Mouse (Mus musculus) liver, embryonic 16.5 days (tissue): Measurements from ENCODE around the gene Gba. TPM values are rescaled to one million over a fixed set of nuclear protein-coding genes. Genes with fewer than 3 reads are reported as not detected.

ENCODE experiments used
- ATAC-seq: fragments of 200-750 bp; cut with Nextera tagmentation; 2 replicates; pipeline ENCODE4 v1.8.0; 2017; ENCODE audit warnings: low read depth, mild to moderate bottlenecking, moderate number of reproducible peaks, moderate library complexity
- H3K27ac ChIP-seq: fragments of 300-500 bp; sonication (generic); 2 replicates; pipeline ENCODE4 v1.5.1; 2014; ENCODE audit warnings: mild to moderate bottlenecking, low read length
- H3K27me3 ChIP-seq: fragments of 300-500 bp; sonication (generic); 2 replicates; pipeline ENCODE4 v1.6.1; 2014; ENCODE audit warnings: low read depth, low read length, mixed read lengths; ENCODE audit not compliant: control insufficient read depth, insufficient read depth
- H3K36me3 ChIP-seq: fragments of 300-500 bp; sonication (generic); 2 replicates; pipeline ENCODE4 v1.6.1; 2014; ENCODE audit warnings: mild to moderate bottlenecking; ENCODE audit not compliant: control insufficient read depth, insufficient read depth
- H3K4me1 ChIP-seq: fragments of 300-500 bp; sonication (generic); 2 replicates; pipeline ENCODE4 v1.6.1; 2014; ENCODE audit warnings: low read depth, low read length, mixed read lengths; ENCODE audit not compliant: control insufficient read depth
- H3K4me2 ChIP-seq: fragments of 300-500 bp; sonication (generic); 2 replicates; pipeline ENCODE4 v1.6.1; 2014; ENCODE audit warnings: low read depth, low read length, mixed read lengths
- H3K4me3 ChIP-seq: fragments of 300-500 bp; sonication (generic); 2 replicates; pipeline ENCODE4 v1.5.1; 2014; ENCODE audit warnings: low read depth, mild to moderate bottlenecking, low read length
- H3K9ac ChIP-seq: fragments of 300-500 bp; sonication (generic); 2 replicates; pipeline ENCODE4 v1.6.1; 2014; ENCODE audit warnings: low read depth, low read length
- H3K9me3 ChIP-seq: fragments of 300-500 bp; sonication (generic); replicated peaks from 2 replicates; pipeline ENCODE4 v1.6.1; 2016; ENCODE audit warnings: low read length; ENCODE audit not compliant: control insufficient read depth
- WGBS: fragments of 180-500 bp; shearing (Covaris S2); extraction: QIAGEN DNeasy Blood & Tissue Kit; methylation state at CpG from one replicate; pipeline ENCODE4 v1.1.7; 2014; ENCODE audit not compliant: insufficient replicate concordance; 5-methylcytosine and 5-hydroxymethylcytosine counted together
- polyA plus RNA-seq: library from polyadenylated mRNA; unstranded; fragments of >200 nt; fragmentation: Nextera tagmentation; extraction: Ambion mirVana; gene quantifications from 2 replicates; pipeline ENCODE4 v1.2.1, GENCODE M21; 2015

Gene Gba
- polyA plus RNA-seq, 1 experiment from 2014 or later = 27.5 TPM

DNA sequence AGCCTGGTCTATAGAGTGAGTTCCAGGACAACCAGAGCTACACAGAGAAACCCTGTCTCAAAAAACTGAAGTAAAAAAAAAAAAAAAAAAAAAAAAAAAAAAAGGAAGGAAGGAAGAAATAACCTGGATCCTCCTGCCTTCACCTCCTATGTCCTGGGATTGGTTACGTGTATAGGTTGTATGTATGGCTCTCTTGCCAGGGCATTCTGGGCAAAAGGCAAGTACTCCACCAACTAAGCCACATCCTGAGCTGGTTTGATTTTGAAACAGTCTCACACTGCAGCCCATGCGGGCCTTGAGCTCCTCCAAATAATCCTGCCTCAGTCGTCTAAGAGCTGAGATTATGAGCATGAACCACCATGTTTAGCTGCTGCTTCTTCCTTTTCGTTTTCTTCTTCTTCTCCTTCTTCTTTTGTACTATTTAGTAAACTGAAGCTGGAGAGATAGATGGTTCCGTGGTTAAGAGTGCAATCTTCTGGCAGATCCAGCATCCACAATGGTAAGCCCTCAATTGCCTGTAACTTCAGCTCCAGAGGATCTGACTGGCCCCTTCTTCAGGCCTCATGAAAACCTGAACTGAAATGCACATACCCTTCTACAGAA is 39.0 kb upstream of the Gba start:
- H3K9ac ChIP-seq = peak overlapping the region; percentile 58; the same call in 1 of the 2 replicates
- no peak overlapping the region for H3K27ac ChIP-seq
- peak overlapping the region; percentile 86 for H3K4me3 ChIP-seq
- no peak for ATAC-seq
- 55% methylated on average over 5 of the region's 5 CpGs for WGBS
- H3K4me2 ChIP-seq = peak overlapping the region; percentile 86
- H3K36me3 ChIP-seq = peaks cover 10% of the 10 kb centered on the region; the same call in 1 of the 2 replicates
- H3K9me3 ChIP-seq = no peaks in the 10 kb centered on the region
- H3K4me1 ChIP-seq = peaks cover 34% of the 10 kb centered on the region
- peaks cover 13% of the 10 kb centered on the region for H3K27me3 ChIP-seq

GRCm38 (mm10) chr3:89164506-89165267 is 38.0 kb upstream of the Gba start, which contains the start of gene Clk2:
Clk2 (plus strand) TSS chr3:89164795.
- Histone ChIP-seq H3K4me3 (peak within 1 kb of the TSS; percentile 86), H3K4me2 (peak within 1 kb of the TSS; percentile 86), H3K9ac (peak within 1 kb of the TSS; percentile 90), H3K9me3 (no peaks in the 10 kb centered on the region), H3K4me1 (peaks cover 29% of the 10 kb centered on the region), H3K27ac (peak within 1 kb of the TSS; percentile 93), H3K36me3 (peaks cover 20% of the 10 kb centered on the region), H3K27me3 (peaks cover 3% of the 10 kb centered on the region)
- peak; percentile 98 for ATAC-seq
- under 1% methylated on average over 78 of the region's 79 CpGs for WGBS

GRCm38 (mm10) chr3:89165268-89165870 is 37.4 kb upstream of the Gba start:
- Histone ChIP-seq H3K4me2 (peak overlapping the region; percentile 86), H3K27ac (peak overlapping the region; percentile 93), H3K27me3 (no peaks in the 10 kb centered on the region), H3K9ac (peak overlapping the region; percentile 90), H3K36me3 (peaks cover 27% of the 10 kb centered on the region), H3K4me3 (peak overlapping the region; percentile 86), H3K4me1 (peaks cover 22% of the 10 kb centered on the region), H3K9me3 (no peaks in the 10 kb centered on the region)
- 15% methylated on average over 12 of the region's 12 CpGs for WGBS
- no peak for ATAC-seq

GRCm38 (mm10) chr3:89166945-89167344 is 35.8 kb upstream of the Gba start:
- Histone ChIP-seq H3K4me3 (no peak overlapping the region), H3K4me2 (no peak overlapping the region), H3K9me3 (no peaks in the 10 kb centered on the region), H3K27ac (no peak overlapping the region), H3K9ac (no peak overlapping the region), H3K27me3 (no peaks in the 10 kb centered on the region), H3K36me3 (peaks cover 39% of the 10 kb centered on the region), H3K4me1 (peaks cover 21% of the 10 kb centered on the region)
- ATAC-seq = no peak
- WGBS = 93% methylated on average over 19 of the region's 19 CpGs

DNA sequence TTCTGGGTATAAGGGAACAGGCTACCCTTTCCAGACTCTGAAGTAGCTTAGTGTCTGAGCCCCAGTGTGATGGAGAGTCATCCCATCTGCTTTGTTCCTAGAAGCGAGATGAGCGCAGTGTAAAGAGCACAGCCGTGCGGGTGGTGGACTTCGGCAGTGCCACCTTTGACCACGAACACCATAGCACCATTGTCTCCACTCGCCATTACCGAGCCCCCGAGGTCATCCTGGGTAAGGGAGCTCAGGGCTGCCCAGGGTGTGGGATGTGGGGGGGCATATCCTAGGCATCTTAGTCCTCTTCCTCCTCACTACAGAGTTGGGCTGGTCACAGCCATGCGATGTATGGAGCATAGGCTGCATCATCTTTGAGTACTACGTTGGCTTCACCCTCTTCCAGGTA is 27.9 kb upstream of the Gba start:
- 91% methylated on average over 11 of the region's 11 CpGs for WGBS
- Histone ChIP-seq H3K9ac (no peak overlapping the region), H3K27me3 (no peaks in the 10 kb centered on the region), H3K4me1 (peaks cover 14% of the 10 kb centered on the region), H3K4me3 (no peak overlapping the region), H3K27ac (no peak overlapping the region), H3K4me2 (no peak overlapping the region), H3K36me3 (peaks cover 61% of the 10 kb centered on the region), H3K9me3 (no peaks in the 10 kb centered on the region)
- ATAC-seq = no peak

DNA sequence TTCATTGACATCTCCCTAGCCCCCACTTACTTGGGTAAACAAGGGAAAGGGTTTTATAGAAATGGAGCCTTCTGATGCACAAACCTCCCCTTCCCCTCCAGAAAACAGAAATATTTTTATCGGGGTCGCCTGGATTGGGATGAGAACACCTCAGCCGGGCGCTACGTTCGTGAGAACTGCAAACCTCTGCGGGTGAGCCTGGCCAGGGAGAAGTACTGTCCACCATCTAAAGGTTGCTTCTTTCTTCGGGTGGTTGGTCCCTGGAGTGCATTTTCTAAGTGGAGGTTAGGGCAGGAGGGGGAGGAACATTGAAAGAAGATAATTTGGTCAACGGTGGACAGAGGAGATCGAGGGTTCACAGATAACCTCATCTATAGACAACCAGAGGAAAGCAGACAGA is 27.2 kb upstream of the Gba start:
- H3K4me1 ChIP-seq = peaks cover 14% of the 10 kb centered on the region
- no peak overlapping the region for H3K4me3 ChIP-seq
- WGBS = 82% methylated on average over 10 of the region's 10 CpGs
- no peak overlapping the region for H3K27ac ChIP-seq
- no peak overlapping the region for H3K4me2 ChIP-seq
- ATAC-seq = no peak
- no peaks in the 10 kb centered on the region for H3K9me3 ChIP-seq
- H3K27me3 ChIP-seq = no peaks in the 10 kb centered on the region
- no peak overlapping the region for H3K9ac ChIP-seq
- peaks cover 57% of the 10 kb centered on the region for H3K36me3 ChIP-seq

DNA sequence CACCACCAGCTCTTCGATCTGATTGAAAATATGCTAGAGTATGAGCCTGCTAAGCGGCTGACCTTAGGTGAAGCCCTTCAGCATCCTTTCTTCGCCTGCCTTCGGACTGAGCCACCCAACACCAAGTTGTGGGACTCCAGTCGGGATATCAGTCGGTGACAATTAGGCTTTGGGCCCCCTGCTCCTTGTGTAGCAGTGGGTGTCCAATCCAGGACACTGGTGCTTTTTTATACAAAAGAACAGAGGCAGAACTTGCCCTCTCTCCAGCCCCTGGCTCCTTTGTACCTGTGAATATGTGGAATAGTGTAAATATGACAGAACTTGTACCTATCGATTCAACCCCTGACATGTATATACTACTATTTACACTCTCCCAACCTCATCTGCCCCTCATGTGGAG is 26.3 kb upstream of the Gba start:
- H3K4me3 ChIP-seq = no peak overlapping the region

GRCm38 (mm10) chr3:89177242-89178106 is 25.3 kb upstream of the Gba start, which contains the start of gene Scamp3:
Scamp3 (plus strand) TSS chr3:89177473.
- Histone ChIP-seq H3K36me3 (peaks cover 46% of the 10 kb centered on the region), H3K4me3 (peak within 1 kb of the TSS; percentile 82)
- under 1% methylated on average over 43 of the region's 43 CpGs for WGBS

More for the DNA sequence above, 26.3 kb upstream of the Gba start:
- Histone ChIP-seq H3K27me3 (no peaks in the 10 kb centered on the region), H3K9ac (no peak overlapping the region), H3K27ac (no peak overlapping the region), H3K36me3 (peaks cover 53% of the 10 kb centered on the region), H3K4me1 (peaks cover 14% of the 10 kb centered on the region), H3K9me3 (no peaks in the 10 kb centered on the region), H3K4me2 (no peak overlapping the region; the same call in 1 of the 2 replicates)
- 83% methylated on average over 7 of the region's 7 CpGs for WGBS
- ATAC-seq = no peak

More at GRCm38 (mm10) chr3:89177242-89178106, 25.3 kb upstream of the Gba start, which contains the start of gene Scamp3:
- Histone ChIP-seq H3K27ac (peak within 1 kb of the TSS; percentile 47), H3K27me3 (no peaks in the 10 kb centered on the region), H3K9ac (peak within 1 kb of the TSS; percentile 72), H3K9me3 (no peaks in the 10 kb centered on the region), H3K4me1 (peaks cover 19% of the 10 kb centered on the region), H3K4me2 (peak within 1 kb of the TSS; percentile 87)
- peak; percentile 95 for ATAC-seq
